Mouse (Mus musculus): ENCODE measurements around the gene Ano2. TPM values are rescaled to one million over a fixed set of nuclear protein-coding genes. Genes with fewer than 3 reads are reported as not detected.

The Ano2 gene
- polyA plus RNA-seq, 1 experiment from 2014 or later, result not detected

- no peaks in the 10 kb centered on the region for H3K36me3 ChIP-seq
- H3K9ac ChIP-seq (replicated peaks), result no peak overlapping the region
- no peaks in the 10 kb centered on the region for H3K4me1 ChIP-seq (replicated peaks)
- H3K4me3 ChIP-seq (replicated peaks), result no peak overlapping the region
- H3K27ac ChIP-seq, result no peak overlapping the region
- no peak overlapping the region for H3K4me2 ChIP-seq
- no peaks in the 10 kb centered on the region for H3K9me3 ChIP-seq
- no peak for ATAC-seq (ENCODE audit: insufficient number of reproducible peaks, insufficient read depth, low FRiP score, low TSS enrichment, low read depth)
- WGBS, result 46% methylated on average over 4 of the region's 4 CpGs
- no peaks in the 10 kb centered on the region for H3K27me3 ChIP-seq
These were observed 147.9 kb downstream of the Ano2 start for GRCm38 (mm10) chr6:125838121-125838520.

DNA sequence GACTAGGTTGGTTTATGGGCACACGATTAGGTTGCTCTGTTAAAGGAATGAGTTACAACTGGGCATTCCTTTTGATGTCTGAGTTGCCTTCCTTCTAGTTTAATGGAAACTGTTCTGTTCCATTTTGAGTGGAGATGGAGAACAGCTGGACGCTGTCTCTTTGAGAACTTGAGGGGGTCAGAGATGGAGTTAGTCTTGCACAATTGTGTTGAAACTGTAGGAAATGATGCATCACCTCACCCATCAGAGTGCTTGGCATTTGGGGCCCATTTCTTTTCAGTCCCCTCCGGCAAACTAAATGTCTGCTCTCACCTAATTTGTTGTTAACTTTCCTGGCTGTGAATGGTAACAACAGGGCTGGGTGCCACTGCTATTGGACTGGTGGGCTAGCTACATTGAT lies 151.1 kb downstream of the Ano2 start:
- Histone ChIP-seq H3K4me3 (replicated peaks) (no peak overlapping the region), H3K36me3 (no peaks in the 10 kb centered on the region), H3K4me2 (no peak overlapping the region), H3K27ac (no peak overlapping the region), H3K4me1 (replicated peaks) (no peaks in the 10 kb centered on the region), H3K27me3 (no peaks in the 10 kb centered on the region), H3K9me3 (no peaks in the 10 kb centered on the region), H3K9ac (replicated peaks) (no peak overlapping the region)
- 47% methylated on average over 3 of the region's 3 CpGs for WGBS
- no peak for ATAC-seq (ENCODE audit: insufficient number of reproducible peaks, insufficient read depth, low FRiP score, low TSS enrichment, low read depth)

- no peaks in the 10 kb centered on the region for H3K36me3 ChIP-seq
- 85% methylated on average over 4 of the region's 4 CpGs for WGBS
- H3K27me3 ChIP-seq, result no peaks in the 10 kb centered on the region
- H3K9ac ChIP-seq (replicated peaks), result no peak overlapping the region
- no peak overlapping the region for H3K4me2 ChIP-seq
- no peaks in the 10 kb centered on the region for H3K9me3 ChIP-seq
- no peaks in the 10 kb centered on the region for H3K4me1 ChIP-seq (replicated peaks)
- no peak overlapping the region for H3K4me3 ChIP-seq (replicated peaks)
- ATAC-seq (ENCODE audit: insufficient number of reproducible peaks, insufficient read depth, low FRiP score, low TSS enrichment, low read depth), result no peak
- H3K27ac ChIP-seq, result no peak overlapping the region
These were observed 161.0 kb downstream of the Ano2 start for GRCm38 (mm10) chr6:125851196-125851595.

DNA sequence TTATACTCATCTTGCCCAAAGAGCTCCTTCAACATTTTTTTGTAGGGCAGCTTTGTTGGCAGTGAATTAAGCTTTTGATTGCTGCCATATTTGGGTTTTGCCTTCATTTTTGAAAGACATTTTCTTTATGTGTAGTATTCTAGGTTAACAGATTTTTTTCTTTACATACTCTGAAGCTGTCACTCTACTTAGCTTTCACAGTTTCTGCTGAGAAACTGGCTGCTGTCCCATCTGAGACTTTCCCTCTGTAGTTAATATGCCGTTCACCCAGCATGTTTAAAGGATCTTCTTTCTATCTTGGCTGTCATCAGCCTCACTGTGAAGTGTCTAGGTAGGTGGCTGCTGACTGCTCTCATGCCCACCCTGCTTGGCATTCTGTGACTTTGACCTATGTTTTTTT lies 168.1 kb downstream of the Ano2 start:
- no peaks in the 10 kb centered on the region for H3K4me1 ChIP-seq (replicated peaks)
- H3K9me3 ChIP-seq, result no peaks in the 10 kb centered on the region
- no peaks in the 10 kb centered on the region for H3K36me3 ChIP-seq
- no peak overlapping the region for H3K4me2 ChIP-seq
- no peaks in the 10 kb centered on the region for H3K27me3 ChIP-seq
- no peak overlapping the region for H3K9ac ChIP-seq (replicated peaks)
- 69% methylated on average over 1 of the region's 1 CpGs for WGBS
- ATAC-seq (ENCODE audit: insufficient number of reproducible peaks, insufficient read depth, low FRiP score, low TSS enrichment, low read depth), result no peak
- no peak overlapping the region for H3K27ac ChIP-seq
- H3K4me3 ChIP-seq (replicated peaks), result no peak overlapping the region

DNA sequence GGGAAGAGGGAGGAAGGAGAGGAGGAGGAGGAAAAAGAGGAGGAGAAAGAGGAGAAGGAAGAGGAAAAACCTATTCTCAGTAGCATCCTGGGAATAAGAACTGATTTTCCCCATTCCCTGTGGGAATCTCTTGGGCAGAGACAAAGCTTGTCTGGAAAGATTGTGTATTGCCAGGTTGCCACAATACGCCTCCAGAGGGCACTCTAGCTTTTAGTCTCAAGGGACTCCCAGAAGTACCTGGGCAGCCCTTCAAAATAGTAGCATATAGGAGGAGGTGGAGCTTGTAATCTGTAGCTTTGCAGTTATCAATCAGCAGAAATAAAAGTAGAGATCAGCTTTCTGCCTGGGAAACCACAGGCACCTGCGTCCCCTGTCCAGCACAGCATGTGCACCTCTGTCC lies 178.3 kb downstream of the Ano2 start:
- H3K9ac ChIP-seq (replicated peaks), result no peak overlapping the region
- H3K4me2 ChIP-seq, result no peak overlapping the region
- WGBS, result 27% methylated on average over 2 of the region's 2 CpGs
- H3K36me3 ChIP-seq, result no peaks in the 10 kb centered on the region
- no peaks in the 10 kb centered on the region for H3K9me3 ChIP-seq
- H3K4me3 ChIP-seq (replicated peaks), result no peak overlapping the region
- ATAC-seq (ENCODE audit: insufficient number of reproducible peaks, insufficient read depth, low FRiP score, low TSS enrichment, low read depth), result no peak
- no peaks in the 10 kb centered on the region for H3K4me1 ChIP-seq (replicated peaks)
- no peak overlapping the region for H3K27ac ChIP-seq
- H3K27me3 ChIP-seq, result no peaks in the 10 kb centered on the region

- H3K4me1 ChIP-seq (replicated peaks), result no peaks in the 10 kb centered on the region
- H3K36me3 ChIP-seq, result no peaks in the 10 kb centered on the region
- H3K9me3 ChIP-seq, result no peaks in the 10 kb centered on the region
- H3K27ac ChIP-seq, result no peak overlapping the region
- ATAC-seq (ENCODE audit: insufficient number of reproducible peaks, insufficient read depth, low FRiP score, low TSS enrichment, low read depth), result no peak
- no peak overlapping the region for H3K4me3 ChIP-seq (replicated peaks)
- no peak overlapping the region for H3K4me2 ChIP-seq
- 87% methylated on average over 4 of the region's 4 CpGs for WGBS
- no peaks in the 10 kb centered on the region for H3K27me3 ChIP-seq
- no peak overlapping the region for H3K9ac ChIP-seq (replicated peaks)
These were observed 181.3 kb downstream of the Ano2 start for GRCm38 (mm10) chr6:125871482-125871881.

- no peaks in the 10 kb centered on the region for H3K4me1 ChIP-seq (replicated peaks)
- H3K27me3 ChIP-seq, result no peaks in the 10 kb centered on the region
- H3K4me2 ChIP-seq, result no peak overlapping the region
- no peaks in the 10 kb centered on the region for H3K9me3 ChIP-seq
- WGBS, result 85% methylated on average over 6 of the region's 6 CpGs
- no peak overlapping the region for H3K4me3 ChIP-seq (replicated peaks)
- no peak for ATAC-seq (ENCODE audit: insufficient number of reproducible peaks, insufficient read depth, low FRiP score, low TSS enrichment, low read depth)
- no peaks in the 10 kb centered on the region for H3K36me3 ChIP-seq
- no peak overlapping the region for H3K27ac ChIP-seq
- H3K9ac ChIP-seq (replicated peaks), result no peak overlapping the region
These were observed 184.5 kb downstream of the Ano2 start for GRCm38 (mm10) chr6:125874742-125875141.

- Histone ChIP-seq H3K27me3 (no peaks in the 10 kb centered on the region), H3K9me3 (no peaks in the 10 kb centered on the region), H3K27ac (no peak overlapping the region), H3K4me3 (replicated peaks) (no peak overlapping the region), H3K36me3 (no peaks in the 10 kb centered on the region), H3K9ac (replicated peaks) (no peak overlapping the region), H3K4me1 (replicated peaks) (no peaks in the 10 kb centered on the region), H3K4me2 (no peak overlapping the region)
- no peak for ATAC-seq (ENCODE audit: insufficient number of reproducible peaks, insufficient read depth, low FRiP score, low TSS enrichment, low read depth)
- WGBS, result 88% methylated on average over 1 of the region's 1 CpGs
These were observed 186.7 kb downstream of the Ano2 start for GRCm38 (mm10) chr6:125876884-125877283.

GRCm38 (mm10) chr6:125878671-125879070 lies 188.5 kb downstream of the Ano2 start:
- Histone ChIP-seq H3K4me1 (replicated peaks) (no peaks in the 10 kb centered on the region), H3K9ac (replicated peaks) (no peak overlapping the region), H3K36me3 (no peaks in the 10 kb centered on the region), H3K4me3 (replicated peaks) (no peak overlapping the region), H3K4me2 (no peak overlapping the region), H3K27ac (no peak overlapping the region), H3K9me3 (no peaks in the 10 kb centered on the region), H3K27me3 (no peaks in the 10 kb centered on the region)
- WGBS, result 76% methylated on average over 2 of the region's 2 CpGs
- no peak for ATAC-seq (ENCODE audit: insufficient number of reproducible peaks, insufficient read depth, low FRiP score, low TSS enrichment, low read depth)

DNA sequence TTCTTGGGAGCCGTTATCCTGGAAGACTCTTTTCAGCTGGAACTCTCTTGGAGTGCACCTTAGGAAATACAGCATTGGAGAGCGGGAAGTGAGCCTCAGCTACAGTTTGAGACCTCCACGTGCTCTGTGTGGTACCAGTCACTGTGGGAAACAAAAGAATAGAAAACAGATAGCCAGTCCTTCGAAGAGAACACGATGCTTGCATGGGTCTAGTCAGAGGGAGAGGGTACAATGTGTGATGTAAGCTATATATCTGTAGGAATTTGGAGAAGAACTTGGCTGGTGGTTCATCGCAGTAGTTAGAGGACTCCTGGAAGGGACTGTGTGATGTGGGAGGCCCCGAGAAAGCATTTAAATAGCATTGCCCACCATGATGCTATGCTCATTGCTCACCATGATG lies 189.1 kb downstream of the Ano2 start:
- Histone ChIP-seq H3K27me3 (no peaks in the 10 kb centered on the region), H3K4me1 (replicated peaks) (no peaks in the 10 kb centered on the region), H3K9ac (replicated peaks) (no peak overlapping the region), H3K4me2 (no peak overlapping the region), H3K9me3 (no peaks in the 10 kb centered on the region), H3K27ac (no peak overlapping the region), H3K36me3 (no peaks in the 10 kb centered on the region), H3K4me3 (replicated peaks) (no peak overlapping the region)
- WGBS, result 91% methylated on average over 7 of the region's 7 CpGs
- no peak for ATAC-seq (ENCODE audit: insufficient number of reproducible peaks, insufficient read depth, low FRiP score, low TSS enrichment, low read depth)

GRCm38 (mm10) chr6:125888596-125888995 lies 198.4 kb downstream of the Ano2 start:
- no peaks in the 10 kb centered on the region for H3K4me1 ChIP-seq (replicated peaks)
- no peaks in the 10 kb centered on the region for H3K27me3 ChIP-seq
- no peak overlapping the region for H3K27ac ChIP-seq
- H3K4me3 ChIP-seq (replicated peaks), result no peak overlapping the region
- no peaks in the 10 kb centered on the region for H3K36me3 ChIP-seq
- H3K9ac ChIP-seq (replicated peaks), result no peak overlapping the region
- peaks cover 7% of the 10 kb centered on the region; the same call in 1 of the 2 replicates for H3K9me3 ChIP-seq
- H3K4me2 ChIP-seq, result no peak overlapping the region
- 84% methylated on average over 1 of the region's 1 CpGs for WGBS
- ATAC-seq (ENCODE audit: insufficient number of reproducible peaks, insufficient read depth, low FRiP score, low TSS enrichment, low read depth), result no peak

DNA sequence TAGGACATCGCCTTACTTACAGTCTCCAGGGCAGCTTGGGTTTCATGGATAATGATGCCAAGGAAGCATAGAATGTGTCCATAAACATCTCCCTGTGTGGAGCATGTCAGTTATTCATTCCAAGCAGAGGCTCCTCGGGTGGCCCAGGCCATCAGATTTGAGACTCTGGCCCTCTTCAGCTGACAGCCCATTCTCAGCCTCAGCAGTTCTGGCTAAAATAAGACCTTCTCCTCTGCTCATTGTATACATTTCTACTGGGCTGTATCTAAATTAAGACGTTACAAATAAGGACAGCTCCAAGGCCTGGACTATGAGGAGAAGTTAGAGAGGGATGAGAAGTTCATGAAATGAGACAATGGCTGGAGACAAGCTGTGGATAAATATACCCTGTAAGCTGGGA lies 204.1 kb downstream of the Ano2 start:
- Histone ChIP-seq H3K36me3 (no peaks in the 10 kb centered on the region), H3K4me2 (no peak overlapping the region), H3K9ac (replicated peaks) (no peak overlapping the region), H3K27ac (no peak overlapping the region), H3K9me3 (no peaks in the 10 kb centered on the region), H3K4me3 (replicated peaks) (no peak overlapping the region), H3K27me3 (no peaks in the 10 kb centered on the region), H3K4me1 (replicated peaks) (no peaks in the 10 kb centered on the region)
- WGBS, result 80% methylated on average over 3 of the region's 3 CpGs
- no peak for ATAC-seq (ENCODE audit: insufficient number of reproducible peaks, insufficient read depth, low FRiP score, low TSS enrichment, low read depth)

Measured in limb, embryonic 12.5 days (tissue).